Mouse (Mus musculus): ENCODE data around the gene Lrrn2. TPM values are rescaled to one million over a fixed set of nuclear protein-coding genes. Genes with fewer than 3 reads are reported as not detected.

Lrrn2 gene
- total RNA-seq, 2 experiments from 2014 or later, result 4.7 to 6.0 TPM

Small RNA genes within 50 kb of the gene (microRNA-seq; reads per million reads assigned to microRNA genes)
- gene Gm44300, result 0 reads per million in 2 experiments

Other genes with a start within 250 kb of the Lrrn2 start
- gene Nfasc, start 138.5 kb upstream of the Lrrn2 start, total RNA-seq (2021), result under 1 TPM; 0.26 to 0.35 TPM
- 10 to 100 TPM; 48.9 to 49.0 TPM for gene Mdm4, start 150.3 kb downstream of the Lrrn2 start, total RNA-seq (2021)
- gene Pik3c2b, start 165.4 kb downstream of the Lrrn2 start, total RNA-seq (2021), result 10 to 100 TPM; 26.1 to 36.5 TPM